Mouse (Mus musculus) stomach, embryonic 14.5 days (tissue): ENCODE results near the gene Galk2. TPM values are rescaled to one million over a fixed set of nuclear protein-coding genes. Genes with fewer than 3 reads are reported as not detected.

Experiments used
- ATAC-seq: fragments of 200-750 bp; cut with Nextera tagmentation; 2 replicates; pipeline ENCODE4 v1.8.0; 2017; ENCODE audit warnings: low read depth, moderate TSS enrichment; ENCODE audit not compliant: insufficient number of reproducible peaks, insufficient read depth, low FRiP score
- H3K27ac ChIP-seq: fragments of 300-500 bp; sonication (generic); 2 replicates; pipeline ENCODE4 v1.5.1; 2014; ENCODE audit warnings: mild to moderate bottlenecking, low read length, moderate library complexity, mixed read lengths
- H3K27me3 ChIP-seq: fragments of 300-500 bp; sonication (generic); 2 replicates; pipeline ENCODE4 v1.6.1; 2014; ENCODE audit warnings: low read length, control low read depth, mixed read lengths; ENCODE audit not compliant: control insufficient read depth, insufficient read depth
- H3K36me3 ChIP-seq: fragments of 300-500 bp; sonication (generic); 2 replicates; pipeline ENCODE4 v1.6.1; 2014; ENCODE audit warnings: mild to moderate bottlenecking, control low read depth, low read length, moderate library complexity, mixed read lengths; ENCODE audit not compliant: control insufficient read depth, insufficient read depth
- H3K4me1 ChIP-seq: fragments of 300-500 bp; sonication (generic); 2 replicates; pipeline ENCODE4 v1.6.1; 2014; ENCODE audit warnings: low read length, control low read depth, mixed read lengths; ENCODE audit not compliant: control insufficient read depth, insufficient read depth
- H3K4me2 ChIP-seq: fragments of 300-500 bp; sonication (generic); replicated peaks from 2 replicates; pipeline ENCODE4 v1.6.1; 2014; ENCODE audit warnings: low read depth, low read length, control low read depth
- H3K4me3 ChIP-seq: fragments of 300-500 bp; sonication (generic); 2 replicates; pipeline ENCODE4 v1.5.1; 2014; ENCODE audit warnings: low read depth, low read length, control low read depth
- H3K9ac ChIP-seq: fragments of 300-500 bp; sonication (generic); replicated peaks from 2 replicates; pipeline ENCODE4 v1.6.1; 2014; ENCODE audit warnings: low read depth, mild to moderate bottlenecking, control low read depth, low read length, moderate library complexity, mixed read lengths
- H3K9me3 ChIP-seq: fragments of 300-500 bp; sonication (generic); 2 replicates; pipeline ENCODE4 v1.6.1; 2016; ENCODE audit warnings: low read depth, low read length, control low read depth; ENCODE audit not compliant: control insufficient read depth
- WGBS: fragments of 180-500 bp; shearing (Covaris S2); extraction: QIAGEN DNeasy Blood & Tissue Kit; methylation state at CpG from one replicate; pipeline ENCODE4 v1.1.7; 2014; 5-methylcytosine and 5-hydroxymethylcytosine counted together
- polyA plus RNA-seq: library from polyadenylated mRNA; unstranded; fragments of >200 nt; fragmentation: Nextera tagmentation; extraction: Ambion mirVana; gene quantifications from 2 replicates; pipeline ENCODE4 v1.2.1, GENCODE M21; 2014

The Galk2 gene
- polyA plus RNA-seq, 1 experiment from 2014 or later: 42.6 TPM

- Histone ChIP-seq H3K4me1 (no peaks in the 10 kb centered on the region), H3K9ac (no peak overlapping the region), H3K36me3 (peaks cover 66% of the 10 kb centered on the region), H3K4me2 (no peak overlapping the region), H3K27ac (no peak overlapping the region), H3K4me3 (no peak overlapping the region), H3K27me3 (no peaks in the 10 kb centered on the region), H3K9me3 (no peaks in the 10 kb centered on the region)
- ATAC-seq: no peak
- WGBS: 96% methylated on average over 7 of the region's 7 CpGs
These were observed 20.8 kb upstream of the Galk2 start for GRCm38 (mm10) chr2:125838091-125838490.

GRCm38 (mm10) chr2:125838708-125839284 is 20.1 kb upstream of the Galk2 start:
- H3K27ac ChIP-seq: no peak overlapping the region
- H3K4me2 ChIP-seq: no peak overlapping the region
- H3K4me3 ChIP-seq: no peak overlapping the region
- H3K9me3 ChIP-seq: no peaks in the 10 kb centered on the region
- H3K9ac ChIP-seq: no peak overlapping the region
- H3K4me1 ChIP-seq: no peaks in the 10 kb centered on the region
- no peak for ATAC-seq
- 67% methylated on average over 2 of the region's 2 CpGs for WGBS
- no peaks in the 10 kb centered on the region for H3K27me3 ChIP-seq
- peaks cover 66% of the 10 kb centered on the region for H3K36me3 ChIP-seq

GRCm38 (mm10) chr2:125851237-125851636 is 7.7 kb upstream of the Galk2 start:
- ATAC-seq: no peak

GRCm38 (mm10) chr2:125857707-125858106 is 1.2 kb upstream of the Galk2 start:
- Histone ChIP-seq H3K4me1 (0 out of 2 replicates have a peak, but pooled peaks cover 3% of the 10 kb centered on the region), H3K9ac (peak overlapping the region; percentile 95), H3K27ac (no peak overlapping the region), H3K4me3 (peak overlapping the region; percentile 100; the same call in 1 of the 2 replicates), H3K4me2 (peak overlapping the region; percentile 61), H3K36me3 (no peaks in the 10 kb centered on the region), H3K27me3 (no peaks in the 10 kb centered on the region), H3K9me3 (no peaks in the 10 kb centered on the region)
- 41% methylated on average over 3 of the region's 3 CpGs for WGBS
- ATAC-seq: no peak

More at GRCm38 (mm10) chr2:125851237-125851636, 7.7 kb upstream of the Galk2 start:
- WGBS: 71% methylated on average over 2 of the region's 2 CpGs
- H3K36me3 ChIP-seq: peaks cover 17% of the 10 kb centered on the region
- no peak overlapping the region for H3K4me3 ChIP-seq
- H3K9me3 ChIP-seq: no peaks in the 10 kb centered on the region
- no peaks in the 10 kb centered on the region for H3K4me1 ChIP-seq
- H3K4me2 ChIP-seq: no peak overlapping the region
- no peak overlapping the region for H3K27ac ChIP-seq
- H3K27me3 ChIP-seq: no peaks in the 10 kb centered on the region
- H3K9ac ChIP-seq: no peak overlapping the region

GRCm38 (mm10) chr2:125863799-125864198 is 4.9 kb downstream of the Galk2 start:
- Histone ChIP-seq H3K27ac (no peak overlapping the region), H3K4me3 (no peak overlapping the region), H3K9ac (no peak overlapping the region), H3K27me3 (no peaks in the 10 kb centered on the region), H3K4me1 (peaks cover 6% of the 10 kb centered on the region; the same call in 1 of the 2 replicates), H3K4me2 (no peak overlapping the region), H3K36me3 (no peaks in the 10 kb centered on the region), H3K9me3 (no peaks in the 10 kb centered on the region)
- 84% methylated on average over 3 of the region's 3 CpGs for WGBS
- ATAC-seq: no peak

GRCm38 (mm10) chr2:125864551-125864950 is 5.6 kb downstream of the Galk2 start:
- Histone ChIP-seq H3K36me3 (no peaks in the 10 kb centered on the region), H3K4me2 (no peak overlapping the region)
- no peak for ATAC-seq

GRCm38 (mm10) chr2:125865585-125865984 is 6.7 kb downstream of the Galk2 start:
- Histone ChIP-seq H3K4me3 (peak overlapping the region; percentile 50; the same call in 1 of the 2 replicates), H3K27me3 (no peaks in the 10 kb centered on the region), H3K9me3 (no peaks in the 10 kb centered on the region), H3K9ac (no peak overlapping the region; the same call in 1 of the 2 replicates), H3K4me1 (peaks cover 6% of the 10 kb centered on the region; the same call in 1 of the 2 replicates), H3K36me3 (no peaks in the 10 kb centered on the region), H3K4me2 (peak overlapping the region; percentile 65), H3K27ac (no peak overlapping the region)
- no peak for ATAC-seq

More at GRCm38 (mm10) chr2:125864551-125864950, 5.6 kb downstream of the Galk2 start:
- Histone ChIP-seq H3K9ac (no peak overlapping the region), H3K4me1 (peaks cover 6% of the 10 kb centered on the region; the same call in 1 of the 2 replicates), H3K27ac (no peak overlapping the region), H3K4me3 (no peak overlapping the region), H3K27me3 (no peaks in the 10 kb centered on the region), H3K9me3 (no peaks in the 10 kb centered on the region)
- 87% methylated on average over 1 of the region's 1 CpGs for WGBS

GRCm38 (mm10) chr2:125866058-125866740 is 7.3 kb downstream of the Galk2 start:
- Histone ChIP-seq H3K4me1 (peaks cover 6% of the 10 kb centered on the region; the same call in 1 of the 2 replicates), H3K9ac (peak overlapping the region; percentile 33; the same call in 1 of the 2 replicates), H3K27me3 (no peaks in the 10 kb centered on the region), H3K9me3 (no peaks in the 10 kb centered on the region), H3K4me2 (peak overlapping the region; percentile 65), H3K36me3 (no peaks in the 10 kb centered on the region), H3K4me3 (peak overlapping the region; percentile 50), H3K27ac (0 out of 2 replicates have a peak overlapping the region, but pooled peaks have one; percentile 15)
- peak; percentile 90 for ATAC-seq
- WGBS: 4% methylated on average over 23 of the region's 23 CpGs
